Comparison of ENCODE assay signal across 18 mouse cellular contexts in genomic region chr13:69523444-69524157, GRCm38 (mm10). TPM values are rescaled to one million over a fixed set of nuclear protein-coding genes. Genes with fewer than 3 reads are reported as not detected.
DNase-seq lines count a peak whose midpoint lies in the region; ATAC-seq and TF ChIP-seq lines count a peak whose summit lies in the region.
"Had no signal": no experiment of that assay in that cellular context is flagged by ENCODE, and none has a peak within 500 bp of the region (broad histone marks: within the 10 kb centered on the region; RNA-seq: fewer than 3 reads in every experiment).

No protein-coding gene starts in this region.

- WGBS in neural tube, embryonic 13.5 days, result 57% methylated on average over 14 of the region's 14 CpGs
- 47% methylated on average over 14 of the region's 14 CpGs for WGBS in neural tube, embryonic 15.5 days
- 72% methylated on average over 14 of the region's 14 CpGs for WGBS in forebrain, embryonic 12.5 days

- no peaks in the 10 kb centered on the region for H3K9me3 ChIP-seq in neural tube, embryonic 13.5 days
- H3K9me3 ChIP-seq in neural tube, embryonic 15.5 days (replicated peaks), result no peaks in the 10 kb centered on the region
- H3K9me3 ChIP-seq in forebrain, embryonic 12.5 days, result no peaks in the 10 kb centered on the region
- H3K9me3 ChIP-seq: heart, embryonic 10.5 days; hindbrain, embryonic 15.5 days; intestine, embryonic 15.5 days had no signal

- H3K4me1 ChIP-seq in neural tube, embryonic 13.5 days (replicated peaks), result peaks cover 94% of the 10 kb centered on the region
- peaks cover 84% of the 10 kb centered on the region for H3K4me1 ChIP-seq in neural tube, embryonic 15.5 days
- peaks cover 89% of the 10 kb centered on the region for H3K4me1 ChIP-seq in forebrain, embryonic 12.5 days

- H3K4me3 ChIP-seq in layer of hippocampus, adult 2 months, result no peak overlapping the region
- H3K4me3 ChIP-seq in neural tube, embryonic 13.5 days, result no peak overlapping the region
- no peak overlapping the region for H3K4me3 ChIP-seq in neural tube, embryonic 15.5 days (replicated peaks)
- no peak overlapping the region for H3K4me3 ChIP-seq in forebrain, embryonic 12.5 days (replicated peaks)
- H3K4me3 ChIP-seq: heart, embryonic 10.5 days; hindbrain, embryonic 15.5 days; intestine, embryonic 15.5 days had no signal

- ATAC-seq in frontal cortex, adult (ENCODE audit: low TSS enrichment), result 0 out of 2 replicates have a peak, but pooled peaks have one; percentile 3
- ATAC-seq in neural tube, embryonic 13.5 days (ENCODE audit: low read depth), result no peak
- no peak for ATAC-seq in neural tube, embryonic 15.5 days (ENCODE audit: low FRiP score)
- ATAC-seq in forebrain, embryonic 12.5 days (ENCODE audit: low FRiP score), result no peak
- ATAC-seq: intestine, embryonic 15.5 days had no signal

- H3K27me3 ChIP-seq in neural tube, embryonic 13.5 days, result no peaks in the 10 kb centered on the region
- H3K27me3 ChIP-seq in neural tube, embryonic 15.5 days (replicated peaks), result no peaks in the 10 kb centered on the region
- no peaks in the 10 kb centered on the region for H3K27me3 ChIP-seq in forebrain, embryonic 12.5 days
- H3K27me3 ChIP-seq: CH12.LX; hindbrain, embryonic 15.5 days; intestine, embryonic 15.5 days had no signal

- no peaks in the 10 kb centered on the region for H3K36me3 ChIP-seq in neural tube, embryonic 13.5 days
- H3K36me3 ChIP-seq in neural tube, embryonic 15.5 days, result no peaks in the 10 kb centered on the region
- no peaks in the 10 kb centered on the region for H3K36me3 ChIP-seq in forebrain, embryonic 12.5 days (replicated peaks)
- H3K36me3 ChIP-seq: heart, embryonic 10.5 days; hindbrain, embryonic 15.5 days; intestine, embryonic 15.5 days had no signal

- H3K4me2 ChIP-seq in neural tube, embryonic 13.5 days, result no peak overlapping the region
- H3K4me2 ChIP-seq in neural tube, embryonic 15.5 days, result no peak overlapping the region
- no peak overlapping the region for H3K4me2 ChIP-seq in forebrain, embryonic 12.5 days
- H3K4me2 ChIP-seq: hindbrain, embryonic 15.5 days; intestine, embryonic 15.5 days had no signal

- no peak for TF ChIP-seq CTCF in layer of hippocampus, adult 2 months (conservative IDR thresholded peaks at IDR 0.05)

- no peak for DNase-seq in frontal cortex, postnatal 10 days (ENCODE audit: low spot score in 2 of 2)
- no peak for DNase-seq in layer of hippocampus, adult 2 months (ENCODE audit: low spot score in 2 of 2)
- DNase-seq in layer of hippocampus, adult 18-20 months (ENCODE audit: low spot score in 2 of 2), result no peak
- no peak for DNase-seq in cerebellum, adult 11 months
- DNase-seq: adrenal gland, postnatal 25 days; layer of hippocampus, postnatal 36 days; lung, adult 2 months; lung, postnatal 4 days; thymus, postnatal 25 days had no signal

- no peak overlapping the region for H3K9ac ChIP-seq in neural tube, embryonic 13.5 days
- no peak overlapping the region for H3K9ac ChIP-seq in neural tube, embryonic 15.5 days (replicated peaks)
- no peak overlapping the region for H3K9ac ChIP-seq in forebrain, embryonic 12.5 days
- H3K9ac ChIP-seq: hindbrain, embryonic 15.5 days; intestine, embryonic 15.5 days had no signal

- peak overlapping the region; percentile 85 for H3K27ac ChIP-seq in layer of hippocampus, adult 2 months
- peak overlapping the region; percentile 28; the same call in 1 of the 2 replicates for H3K27ac ChIP-seq in neural tube, embryonic 13.5 days (replicated peaks)
- no peak overlapping the region for H3K27ac ChIP-seq in neural tube, embryonic 15.5 days (replicated peaks)
- no peak overlapping the region for H3K27ac ChIP-seq in forebrain, embryonic 12.5 days
- H3K27ac ChIP-seq: heart, embryonic 10.5 days; hindbrain, embryonic 15.5 days; intestine, embryonic 15.5 days; kidney, postnatal 0 days had no signal

RNA-seq across cellular contexts. Expression of gene Nsun2, which starts 9.9 kb away (rescaled TPM):
- total RNA-seq in layer of hippocampus, adult 2 months (2021), result 10 to 100 TPM; 99.2 to 99.8 TPM
- 10 to 100 TPM; 85.0 to 92.9 TPM for total RNA-seq in layer of hippocampus, adult 18-20 months (2021)
- polyA plus RNA-seq in neural tube, embryonic 13.5 days (2015; fragmentation: Nextera tagmentation; extraction: Ambion mirVana), result 78.5 and 87.1 TPM in 2 replicates
- 74.6 and 92.6 TPM in 2 replicates for polyA plus RNA-seq in neural tube, embryonic 15.5 days (2015; fragmentation: Nextera tagmentation; extraction: Ambion mirVana)
- polyA plus RNA-seq in forebrain, embryonic 12.5 days (2016; fragmentation: Nextera tagmentation; extraction: Ambion mirVana), result 107 and 110 TPM in 2 replicates

RNA-seq across cellular contexts. Expression of gene Tent4a, which starts 10.8 kb away (rescaled TPM):
- 10 to 100 TPM; 44.0 to 46.4 TPM for total RNA-seq in layer of hippocampus, adult 2 months (2021)
- 10 to 100 TPM; 51.0 to 52.1 TPM for total RNA-seq in layer of hippocampus, adult 18-20 months (2021)
- 6.1 and 6.3 TPM in 2 replicates for polyA plus RNA-seq in neural tube, embryonic 13.5 days (2015; fragmentation: Nextera tagmentation; extraction: Ambion mirVana)
- polyA plus RNA-seq in neural tube, embryonic 15.5 days (2015; fragmentation: Nextera tagmentation; extraction: Ambion mirVana), result 6.2 and 6.5 TPM in 2 replicates
- polyA plus RNA-seq in forebrain, embryonic 12.5 days (2016; fragmentation: Nextera tagmentation; extraction: Ambion mirVana), result 7.1 and 7.4 TPM in 2 replicates

Comparison
In these comparisons a context has a peak if more than half of its experiments do, and no peak if none do; other contexts are left out.
1. H3K27ac ChIP-seq: peak in layer of hippocampus, adult 2 months (single experiment) and neural tube, embryonic 13.5 days (single experiment); none in neural tube, embryonic 15.5 days (single experiment) and forebrain, embryonic 12.5 days (single experiment).